Mouse (Mus musculus) bone marrow, adult 2 months (tissue): Measurements from ENCODE around the gene Samd1.

Experiments
- CTCF ChIP-seq: fragments of 200-500 bp; IDR thresholded peaks from 2 replicates; pipeline ENCODE4 v1.5.1; 2011; ENCODE audit warnings: low read length, control low read depth; ENCODE audit not compliant: control insufficient read depth, insufficient read depth
- POLR2A ChIP-seq: fragments of 200-500 bp; IDR thresholded peaks from 2 replicates; pipeline ENCODE4 v1.6.1; 2011; ENCODE audit warnings: low read depth, mild to moderate bottlenecking, control low read depth, low read length, borderline replicate concordance; ENCODE audit not compliant: control insufficient read depth

GRCm38 (mm10) chr8:83997511-83998141 lies at the start of gene Samd1:
- TF ChIP-seq CTCF (no peak), POLR2A (peak; percentile 27; the same call in 1 of the 2 replicates)
